Mouse (Mus musculus) kidney, postnatal 10 days (tissue): ENCODE results near the gene Nat10.

Experiments
- DNase-seq: peaks from one replicate; pipeline ENCODE4 v3.0.0; 2021; ENCODE audit warnings: mixed read lengths

Nat10 gene

DNA sequence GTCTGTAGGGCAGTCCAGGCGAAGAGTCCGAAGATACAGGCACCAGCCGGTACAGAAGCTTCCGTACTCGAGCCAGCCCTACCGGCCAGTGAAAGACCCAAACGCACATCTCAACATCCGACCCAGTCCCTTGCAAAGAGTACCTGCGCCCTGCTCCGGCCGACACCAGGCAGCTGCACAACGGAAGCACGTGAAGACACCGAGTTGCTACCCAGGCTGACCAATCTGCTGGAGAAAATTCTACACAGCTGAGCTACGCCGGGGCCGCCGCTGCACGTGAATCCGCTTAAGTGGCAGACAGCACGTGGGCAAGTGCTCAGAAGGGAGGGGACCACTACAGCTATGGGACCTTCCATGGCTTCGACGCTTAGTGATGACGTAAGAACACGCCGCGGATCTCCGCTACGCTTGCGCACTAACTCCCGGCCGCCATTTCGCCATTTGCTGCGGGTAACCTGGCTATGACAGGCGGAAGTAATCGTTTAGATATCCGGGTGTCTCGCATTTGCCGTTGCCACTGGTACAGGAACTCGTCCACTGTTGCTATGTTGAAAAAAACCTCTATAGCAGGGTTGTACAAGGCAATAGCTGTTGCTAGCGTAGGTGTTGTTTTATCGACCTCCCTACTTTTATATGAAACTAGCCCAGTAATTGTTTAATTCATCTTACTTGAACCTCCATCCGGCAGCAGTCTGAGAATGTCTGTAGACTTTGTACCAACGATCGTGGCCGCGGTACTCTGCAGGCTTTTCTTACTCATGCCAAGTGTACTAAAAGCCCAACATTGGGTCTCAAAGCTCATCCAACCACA lies at the start of gene Nat10:
TSS of gene Nat10 (minus strand) at position 365 of the 811 bp plus-strand sequence.
- peak; percentile 99 for DNase-seq

DNA sequence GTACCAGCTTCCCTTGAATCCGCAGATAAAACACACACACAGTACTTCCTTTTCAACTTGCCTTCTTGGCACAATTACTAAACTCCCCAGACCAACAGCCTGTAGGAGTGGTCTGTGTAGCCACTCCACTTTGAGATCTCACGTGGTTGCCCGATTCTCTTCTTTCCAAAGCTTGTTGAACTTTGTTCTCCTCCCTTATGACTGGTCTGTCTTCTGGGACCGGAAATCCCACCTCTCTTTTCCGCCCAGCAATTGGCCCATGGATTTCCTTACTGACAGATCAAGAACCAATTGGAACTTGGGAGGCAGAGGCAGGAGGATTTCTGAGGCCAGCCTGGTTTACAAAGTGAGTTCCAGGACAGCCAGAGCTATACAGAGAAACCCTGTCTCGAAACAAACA lies 49.3 kb upstream of the Nat10 start:
- no peak for DNase-seq

DNA sequence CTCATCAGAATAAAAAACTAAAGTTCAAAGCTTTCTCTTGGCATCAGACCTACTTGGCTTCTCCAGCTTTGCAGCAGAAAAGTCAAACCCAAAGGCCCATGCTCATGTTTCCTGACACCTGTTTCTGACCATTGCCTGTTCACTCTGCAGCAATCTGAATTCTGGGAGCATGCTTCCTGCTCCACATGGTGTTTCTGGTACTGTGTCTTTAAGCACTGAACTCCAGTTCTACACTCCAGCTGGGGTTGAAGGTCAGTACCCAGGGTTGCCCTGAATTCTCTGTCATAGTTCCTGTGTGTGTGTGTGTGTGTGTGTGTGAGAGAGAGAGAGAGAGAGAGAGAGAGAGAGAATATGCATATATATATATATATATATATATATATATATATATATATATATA lies 47.4 kb upstream of the Nat10 start:
- DNase-seq = peak; percentile 20

DNA sequence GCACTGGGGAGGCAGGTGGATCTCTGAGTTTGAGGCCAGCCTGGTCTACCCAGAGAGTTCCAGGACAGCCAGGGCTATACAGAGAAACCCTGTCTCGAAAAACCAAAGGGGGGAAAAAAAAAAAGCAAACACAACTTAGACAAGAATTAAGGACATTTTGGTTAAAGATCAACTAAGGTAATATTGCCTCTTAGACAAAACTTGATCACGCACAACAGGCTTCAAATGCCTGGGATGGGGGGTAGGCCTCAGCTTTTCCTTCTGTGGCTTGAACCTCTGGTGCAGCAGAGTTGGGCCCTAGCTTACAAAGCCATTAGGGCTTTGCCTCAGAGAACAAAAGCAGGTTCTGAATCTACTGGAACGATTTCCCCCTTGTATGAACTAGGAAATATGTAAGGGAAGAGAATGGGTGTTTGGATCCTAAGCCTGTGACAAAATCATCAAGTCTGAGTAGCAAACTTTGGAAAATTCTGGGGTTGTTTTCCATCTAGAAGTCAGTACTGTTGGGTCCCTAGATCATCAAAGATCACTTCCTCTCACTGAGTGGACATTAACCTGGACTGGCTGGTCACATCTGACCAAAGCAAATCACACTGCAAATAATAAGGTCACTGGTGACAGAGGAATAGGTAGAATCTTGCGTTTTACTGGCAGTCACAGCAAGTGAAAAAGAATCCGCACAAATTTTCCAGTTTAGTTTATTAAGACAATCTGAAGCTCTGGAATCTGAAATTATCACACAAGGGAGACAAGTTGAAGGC lies 42.9 kb upstream of the Nat10 start:
- no peak for DNase-seq

DNA sequence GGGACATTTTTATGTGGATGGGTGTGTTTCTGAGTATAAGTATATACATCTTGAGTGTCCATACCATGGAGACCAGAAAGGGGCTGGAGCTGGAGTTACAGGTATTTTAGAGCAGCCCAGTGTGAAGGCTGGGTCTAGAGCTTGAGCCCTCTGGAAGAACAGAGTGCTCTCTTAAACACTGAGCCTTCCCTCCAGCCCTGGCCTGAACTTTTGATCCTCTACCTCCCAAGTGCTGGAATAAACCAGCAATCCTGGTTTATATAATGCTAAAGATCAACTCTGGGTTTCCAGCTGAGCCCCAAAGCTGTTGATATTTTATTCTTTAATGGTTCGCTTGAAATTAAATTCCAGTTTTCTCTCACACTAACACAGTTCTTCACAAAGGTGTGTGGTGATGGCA lies 41.4 kb upstream of the Nat10 start:
- no peak for DNase-seq

DNA sequence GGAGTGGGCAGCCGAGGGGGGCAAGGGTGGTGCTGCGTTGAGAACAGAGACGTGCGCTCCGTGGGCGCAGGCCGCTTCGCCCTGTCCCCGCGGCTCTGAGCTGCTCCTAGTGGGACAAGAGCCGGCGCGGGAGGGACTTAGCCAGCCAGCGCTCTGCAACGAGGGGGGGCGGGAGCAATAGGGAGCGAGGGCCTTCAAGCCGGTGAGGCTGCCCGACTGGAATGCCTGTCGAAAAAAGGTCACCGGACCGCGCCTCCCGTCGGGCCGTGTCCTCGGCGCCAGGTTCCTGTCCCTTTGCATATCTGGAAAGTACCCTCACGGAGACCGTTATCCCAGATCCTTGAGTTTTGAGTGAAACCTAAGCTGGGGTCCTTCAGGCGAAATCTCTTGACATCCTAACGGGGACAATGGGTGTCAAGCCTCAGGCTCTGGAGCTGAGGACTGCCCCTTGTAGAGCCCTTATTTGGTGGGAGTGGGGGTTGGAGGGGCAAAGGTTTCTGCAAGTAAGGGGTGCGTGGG lies 36.5 kb upstream of the Nat10 start, which contains the start of gene Caprin1:
TSS of gene Caprin1 (minus strand) at position 159 of the 519 bp plus-strand sequence.
- DNase-seq = peak; percentile 96

DNA sequence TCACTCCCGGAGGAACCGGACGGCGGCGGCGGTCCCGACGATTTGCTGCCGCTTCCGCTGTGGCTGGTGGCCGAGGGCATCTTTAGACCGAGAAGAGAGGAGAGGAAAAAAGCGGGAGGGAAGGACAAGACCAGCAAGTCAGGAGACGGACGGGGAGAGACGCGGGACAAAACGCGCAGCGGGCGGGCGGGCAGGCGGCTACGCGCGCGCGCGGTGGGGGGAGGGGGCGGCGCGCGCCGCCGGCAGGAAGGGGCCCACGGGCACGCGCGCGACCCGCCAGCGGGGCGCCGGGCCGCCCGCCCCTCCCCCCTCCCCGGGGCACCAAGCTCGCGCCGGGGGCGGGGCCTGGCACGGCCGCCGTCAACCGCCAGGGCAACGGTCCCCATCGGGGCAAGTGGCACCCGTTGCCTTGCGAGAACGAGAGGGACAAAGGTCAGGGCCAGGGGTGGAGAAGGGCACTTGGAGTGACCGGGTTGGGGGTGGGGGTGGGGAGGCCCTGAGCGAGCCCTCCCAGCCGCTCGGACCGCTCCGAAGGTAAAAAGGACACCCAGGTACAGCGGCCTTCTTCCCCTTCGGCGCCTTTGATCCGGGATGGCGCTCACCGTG lies 35.9 kb upstream of the Nat10 start:
- DNase-seq = peak; percentile 92

DNA sequence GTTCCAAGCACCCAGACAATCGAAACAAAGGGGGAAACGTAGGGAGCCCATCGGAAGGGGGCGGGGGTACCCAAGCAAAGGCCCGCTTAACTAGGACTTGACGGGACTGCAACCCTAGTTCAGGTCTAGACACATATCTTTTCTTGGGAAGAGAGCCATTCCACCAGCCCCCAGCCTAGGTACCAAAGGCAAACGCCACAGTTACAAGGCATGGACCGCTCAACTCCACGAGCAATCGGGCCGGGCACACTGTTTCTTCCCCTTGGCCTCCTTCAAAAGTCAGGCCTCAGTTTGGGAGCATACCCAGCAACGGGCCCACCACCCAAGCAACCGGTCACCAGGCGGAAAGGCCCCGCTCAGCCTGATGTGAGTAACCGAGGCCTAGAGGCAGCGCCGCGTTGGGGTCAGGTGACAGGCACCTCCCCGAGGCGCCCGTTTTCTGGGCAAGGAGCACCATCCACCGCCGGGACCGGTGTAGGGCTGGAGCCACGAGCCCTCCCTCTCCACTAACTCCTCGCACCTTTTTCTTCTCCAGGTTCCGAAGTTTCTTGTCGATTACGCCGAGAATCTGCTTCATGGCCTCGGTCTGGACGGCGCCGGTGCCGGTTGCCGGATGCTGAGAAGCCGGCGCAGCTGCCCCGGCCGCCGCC lies 35.3 kb upstream of the Nat10 start:
- DNase-seq = peak; percentile 75

DNA sequence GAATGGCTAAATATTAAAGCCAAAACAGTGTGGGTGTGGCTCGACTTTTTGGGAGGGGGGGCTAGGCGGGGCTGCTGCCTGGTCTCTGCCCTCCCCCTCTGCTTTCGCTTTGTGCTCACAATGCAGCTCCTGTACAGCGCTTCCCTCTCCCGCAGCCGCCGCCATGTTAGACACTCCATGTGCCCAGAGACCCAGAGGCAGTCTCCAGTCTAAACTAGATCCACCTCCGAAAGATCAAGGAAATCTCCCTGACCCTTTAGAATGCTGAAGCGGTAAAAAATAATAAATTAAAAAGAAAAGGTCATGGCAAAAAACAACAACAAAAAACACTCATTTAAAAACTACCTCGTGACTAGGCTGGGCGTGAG lies 34.8 kb upstream of the Nat10 start:
- peak; percentile 88 for DNase-seq

DNA sequence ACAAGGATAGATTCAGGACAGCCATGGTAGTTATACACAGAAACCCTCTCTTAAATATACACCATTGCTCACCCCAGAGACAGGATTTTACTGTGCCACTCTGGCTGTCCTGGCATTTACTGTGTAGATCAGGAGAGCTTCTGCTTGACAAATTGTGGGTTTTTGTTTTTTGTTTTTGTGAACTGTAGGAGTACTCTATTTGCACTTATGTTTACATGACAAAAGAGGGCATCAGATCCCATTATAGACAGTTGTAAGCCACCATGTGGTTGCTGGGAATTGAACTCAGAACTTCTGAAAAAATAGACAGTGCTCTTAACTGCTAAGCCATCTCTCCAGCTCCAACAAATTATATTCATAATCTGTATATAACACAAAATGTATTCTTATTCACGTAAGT lies 30.9 kb upstream of the Nat10 start:
- no peak for DNase-seq

DNA sequence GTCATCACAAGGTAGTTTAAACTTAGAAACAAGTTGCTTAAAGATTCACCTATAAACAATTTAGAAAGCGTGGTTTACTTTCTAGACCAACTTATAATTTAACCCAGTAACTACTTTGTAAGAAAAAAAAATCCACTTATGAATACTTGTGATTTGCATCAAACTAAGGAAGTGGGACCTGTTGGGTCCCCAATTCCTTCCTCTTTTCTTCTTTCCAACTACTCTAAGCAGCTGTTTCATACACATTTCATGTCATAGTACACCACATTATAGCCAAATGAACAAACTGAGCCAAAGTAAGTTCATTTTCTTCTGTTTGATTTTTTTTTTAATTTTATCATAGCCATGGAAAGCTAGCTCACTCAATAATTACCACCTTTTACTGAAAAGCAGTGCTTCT lies 24.7 kb upstream of the Nat10 start:
- no peak for DNase-seq

DNA sequence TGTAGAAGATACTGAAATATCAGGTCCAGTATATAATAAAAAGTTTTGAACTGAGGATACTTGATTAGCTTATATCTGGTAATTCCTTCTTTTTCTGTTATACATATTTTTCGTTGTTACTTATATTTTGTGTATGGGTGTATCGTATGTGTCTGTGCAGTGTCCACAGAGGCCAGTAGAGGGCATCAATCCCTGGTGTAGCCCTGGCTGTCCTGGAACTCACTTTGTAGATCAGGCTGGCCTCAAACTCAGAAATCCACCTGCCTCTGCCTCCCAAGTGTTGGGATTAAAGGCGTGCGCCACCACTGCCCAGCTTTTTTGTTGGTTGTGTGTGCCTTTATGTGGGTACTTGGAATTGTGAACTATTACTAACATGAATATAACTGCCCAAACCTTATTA lies 23.6 kb upstream of the Nat10 start:
- DNase-seq = peak; percentile 28

DNA sequence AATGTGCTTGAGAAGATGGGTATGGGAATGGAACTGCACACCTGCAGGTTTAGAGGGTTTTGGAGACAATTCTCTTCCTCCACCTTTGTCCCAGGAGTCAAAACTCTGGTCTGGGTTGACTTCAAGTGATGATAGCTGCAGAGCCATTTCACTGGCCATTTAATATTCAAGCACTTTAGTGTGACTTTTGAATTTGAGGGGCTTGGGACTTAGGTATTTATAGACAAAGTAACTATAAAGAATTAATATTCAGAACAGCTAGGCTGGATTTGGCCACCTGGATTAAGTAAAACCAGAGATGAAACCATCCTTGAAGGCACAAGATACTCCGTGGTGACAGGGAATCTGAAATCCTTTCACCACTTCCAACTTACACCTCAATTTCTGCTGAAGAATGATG lies 1.4 kb upstream of the Nat10 start:
- DNase-seq = no peak

DNA sequence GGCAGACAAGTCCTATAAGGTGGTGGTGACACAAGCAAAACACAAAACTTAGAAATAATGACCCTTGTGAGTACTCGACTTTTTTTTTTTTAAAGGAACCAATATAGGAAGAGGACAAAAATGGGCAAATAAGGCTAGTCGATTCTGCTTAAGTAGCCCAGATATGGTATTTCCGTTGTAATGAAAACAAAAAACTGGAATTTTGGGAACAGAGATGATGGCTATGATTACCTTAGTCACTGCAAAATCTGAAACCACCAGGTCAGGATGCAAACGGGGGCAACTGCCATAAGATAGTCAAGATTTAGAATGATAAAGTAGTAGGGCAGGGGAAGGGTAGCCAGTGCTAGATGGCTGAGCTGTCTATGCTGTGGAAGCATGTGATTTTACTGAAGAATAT lies 923 bp upstream of the Nat10 start:
- DNase-seq = no peak

DNA sequence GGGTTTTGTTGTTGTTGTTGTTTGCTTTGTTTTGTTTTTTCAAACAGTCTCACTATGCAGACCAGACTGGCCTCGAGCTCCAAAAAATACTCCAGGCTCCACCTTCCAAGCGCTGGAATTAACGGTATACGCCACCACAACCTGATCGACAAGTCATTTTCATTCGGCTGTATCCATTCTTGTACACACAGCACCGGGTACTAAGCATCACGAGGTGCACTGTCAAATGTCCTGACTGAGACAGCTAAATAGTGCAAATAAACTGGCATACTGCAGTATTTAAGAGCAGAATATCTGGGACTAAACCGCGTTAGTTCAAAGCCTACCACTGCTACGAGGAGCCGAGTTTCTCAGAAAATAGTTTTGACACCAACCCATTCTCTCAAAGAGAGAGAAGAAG lies 649 bp downstream of the Nat10 start:
- DNase-seq = no peak

DNA sequence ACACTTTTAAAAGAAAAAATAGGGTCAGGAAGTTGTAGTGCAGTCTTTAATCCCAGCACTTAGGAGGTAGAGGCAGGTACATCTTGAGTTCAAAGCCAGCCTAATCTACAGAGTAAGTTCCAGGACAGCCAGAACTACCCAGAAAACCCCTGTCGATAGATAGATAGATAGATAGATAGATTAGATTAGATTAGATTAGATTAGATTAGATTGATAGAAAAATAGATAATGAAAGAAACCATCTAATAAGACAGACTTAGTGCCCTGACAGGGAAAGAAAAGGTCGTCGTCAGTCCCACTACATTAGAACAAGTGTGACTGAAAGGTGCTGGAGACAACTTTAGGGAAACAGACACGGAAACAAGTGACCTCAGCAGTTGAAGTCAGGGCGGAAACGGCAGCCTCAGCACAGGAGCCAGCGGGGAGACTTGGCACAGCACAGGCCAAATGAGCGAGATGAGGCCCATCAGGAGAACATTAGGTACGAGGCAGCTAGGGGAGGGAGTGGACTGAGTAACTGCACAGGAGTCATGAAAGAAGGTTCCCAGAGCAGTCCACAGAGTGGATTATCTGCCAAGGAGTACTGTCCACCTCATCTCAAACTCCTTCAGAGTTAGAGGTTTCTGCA lies 5.5 kb downstream of the Nat10 start:
- DNase-seq = no peak

DNA sequence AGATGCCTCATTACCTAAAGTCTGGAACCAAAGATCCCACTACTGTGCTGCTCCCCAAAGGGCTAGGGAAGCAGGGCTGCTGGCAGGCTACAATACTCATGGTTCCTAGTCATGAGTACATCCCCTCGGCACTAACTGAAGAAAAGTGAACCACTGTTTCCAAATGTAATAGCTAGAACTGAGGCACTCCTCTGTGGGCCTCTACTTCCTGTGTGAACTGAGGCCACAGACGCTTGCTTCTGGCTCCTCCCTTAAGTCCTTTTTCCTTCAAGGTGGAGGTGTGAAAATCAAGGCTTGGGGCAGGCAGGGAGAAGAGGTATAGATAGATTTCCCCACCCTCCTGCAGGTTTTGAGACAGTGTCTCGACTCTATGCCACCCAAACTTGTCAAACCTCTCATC lies 6.5 kb downstream of the Nat10 start:
- no peak for DNase-seq

DNA sequence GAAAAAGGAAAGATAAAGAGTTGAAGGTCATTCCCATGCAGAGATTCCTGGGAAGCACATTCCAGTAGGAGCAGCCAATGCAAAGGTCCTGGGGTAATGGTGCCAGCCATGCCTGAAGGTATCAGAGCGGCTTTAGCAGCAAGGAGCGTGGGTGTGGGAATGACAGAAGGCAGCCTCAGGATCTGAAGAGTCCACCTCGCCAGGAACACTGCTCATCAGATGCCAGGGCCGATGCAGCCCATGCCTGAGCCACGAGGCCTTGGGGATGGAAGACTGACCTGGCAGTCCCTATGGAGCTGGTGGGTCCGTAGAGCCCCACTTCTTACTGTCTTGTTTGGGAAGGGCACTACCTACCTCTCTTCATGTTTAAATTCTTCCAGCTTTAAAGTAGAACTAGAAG lies 9.3 kb downstream of the Nat10 start:
- DNase-seq = no peak

DNA sequence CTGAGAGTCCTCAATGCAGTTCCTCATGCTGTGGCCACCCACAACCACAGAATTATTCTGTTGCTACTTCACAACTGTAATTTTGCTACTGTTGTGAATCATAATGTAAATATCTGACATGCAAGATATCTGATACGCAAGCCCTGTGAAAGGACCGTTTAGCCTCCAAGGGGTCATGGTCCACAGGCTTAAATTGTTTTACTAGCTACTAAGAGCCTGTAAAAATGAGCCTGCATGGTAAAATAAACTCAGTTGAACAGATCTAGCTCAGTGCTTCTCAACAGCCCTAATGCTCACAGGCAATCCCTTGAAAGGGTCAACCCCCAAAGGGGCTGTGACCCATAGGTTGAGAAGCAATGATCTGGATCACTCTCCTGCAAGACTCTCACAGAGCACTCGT lies 12.0 kb downstream of the Nat10 start:
- no peak for DNase-seq

DNA sequence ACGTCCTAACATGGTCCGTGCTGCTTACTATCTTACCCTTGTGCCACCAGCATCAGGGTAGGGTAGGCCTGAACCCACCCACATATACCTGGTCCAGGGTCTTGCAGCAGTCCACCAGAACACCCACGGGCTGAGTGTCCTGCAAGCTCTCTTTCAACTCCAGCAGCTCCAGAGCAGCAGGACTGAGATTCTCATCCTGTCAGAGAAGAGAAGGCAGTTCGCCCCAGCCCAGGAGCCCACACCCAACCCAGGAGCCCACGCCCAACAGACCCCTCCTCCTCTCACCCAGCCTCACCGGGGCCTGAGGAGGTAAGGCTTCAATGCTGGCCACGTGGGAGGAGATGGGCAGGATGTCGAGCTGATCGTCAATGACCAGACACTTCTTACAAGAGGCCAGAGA lies 13.2 kb downstream of the Nat10 start:
- DNase-seq = no peak

DNA sequence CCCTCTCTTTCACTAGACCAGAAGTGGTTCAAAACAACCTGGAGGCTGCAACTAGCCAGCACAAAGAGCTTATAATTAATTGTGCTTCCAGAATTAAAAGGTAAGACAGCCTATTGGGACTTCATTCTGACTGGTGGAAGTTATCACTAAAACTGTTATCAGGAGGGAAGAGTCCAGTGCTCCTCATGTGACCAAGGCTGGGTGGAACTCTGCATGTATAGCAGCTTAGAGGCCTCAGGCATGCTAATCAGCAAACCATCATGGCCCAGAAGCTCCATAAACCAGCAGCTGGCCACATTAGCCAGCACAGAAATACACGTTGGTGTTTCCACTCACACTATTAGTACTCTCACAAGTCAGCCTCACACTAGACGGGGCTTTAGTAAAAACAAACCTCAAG lies 14.3 kb downstream of the Nat10 start:
- DNase-seq = no peak

DNA sequence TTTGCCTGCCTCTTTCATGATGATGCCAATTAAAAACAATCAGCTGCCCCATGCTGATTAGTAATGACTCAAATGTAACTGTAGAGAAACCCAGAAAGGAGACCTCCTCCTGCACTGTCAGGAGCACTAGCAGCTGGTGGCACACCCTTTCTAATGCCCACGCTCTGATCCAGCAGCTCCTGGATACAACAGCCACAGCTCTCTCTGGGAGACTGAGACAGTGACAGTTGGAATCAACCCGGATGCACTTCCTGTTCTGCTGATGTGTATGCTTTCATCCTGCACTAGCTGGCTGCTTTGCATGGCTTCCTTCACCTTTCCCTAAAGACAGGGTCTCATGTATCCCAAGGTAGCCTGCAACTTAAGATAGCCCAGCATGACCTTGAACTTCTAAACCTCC lies 15.0 kb downstream of the Nat10 start:
- no peak for DNase-seq

DNA sequence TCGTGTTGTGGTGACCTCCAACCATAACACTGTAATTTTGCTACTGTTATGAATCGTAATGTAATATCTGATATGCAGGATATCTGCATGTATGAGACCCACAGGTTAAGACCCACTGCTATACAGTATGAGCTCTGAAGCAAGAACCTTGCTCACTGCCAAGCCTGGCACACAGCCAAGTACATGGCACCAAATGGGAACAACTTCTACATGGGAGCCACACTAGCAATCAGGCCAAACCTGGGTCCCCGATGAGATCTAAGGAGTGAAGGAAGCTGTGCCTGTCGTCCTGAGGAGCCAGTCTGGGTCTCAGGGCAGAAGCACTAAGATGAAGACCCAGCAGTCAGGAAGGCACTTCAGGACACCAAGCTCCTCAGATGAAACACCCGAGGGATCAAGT lies 15.6 kb downstream of the Nat10 start:
- peak; percentile 36 for DNase-seq
